Mouse (Mus musculus) forelimb bud, embryonic 11.5 days (tissue): ENCODE data around the gene Zdhhc9.
A peak's percentile ranks its signal among the peaks of the same experiment; 100 is the strongest.
"Not testable (repeated sequence)": the region's sequence is repeated elsewhere in the genome, so short reads cannot be mapped to it uniquely, and the experiment has no call there.

ENCODE experiments used
- DNase-seq: peaks from one replicate; pipeline ENCODE4 v3.0.0-alpha.2; 2012; ENCODE audit warnings: low read depth, low spot score

Gene Zdhhc9

GRCm38 (mm10) chrX:48208519-48209185 lies at the start of gene Zdhhc9:
Gene Zdhhc9, minus strand, starts transcription at chrX:48208878.
- peak; percentile 91 for DNase-seq

- no peak for DNase-seq
Observed at GRCm38 (mm10) chrX:48257011-48257410, 48.3 kb upstream of the Zdhhc9 start.

- peak; percentile 97 for DNase-seq
Observed at GRCm38 (mm10) chrX:48256468-48257007, 47.9 kb upstream of the Zdhhc9 start, which contains the start of gene Utp14a. Gene Utp14a, plus strand, starts transcription at chrX:48256862.

DNA sequence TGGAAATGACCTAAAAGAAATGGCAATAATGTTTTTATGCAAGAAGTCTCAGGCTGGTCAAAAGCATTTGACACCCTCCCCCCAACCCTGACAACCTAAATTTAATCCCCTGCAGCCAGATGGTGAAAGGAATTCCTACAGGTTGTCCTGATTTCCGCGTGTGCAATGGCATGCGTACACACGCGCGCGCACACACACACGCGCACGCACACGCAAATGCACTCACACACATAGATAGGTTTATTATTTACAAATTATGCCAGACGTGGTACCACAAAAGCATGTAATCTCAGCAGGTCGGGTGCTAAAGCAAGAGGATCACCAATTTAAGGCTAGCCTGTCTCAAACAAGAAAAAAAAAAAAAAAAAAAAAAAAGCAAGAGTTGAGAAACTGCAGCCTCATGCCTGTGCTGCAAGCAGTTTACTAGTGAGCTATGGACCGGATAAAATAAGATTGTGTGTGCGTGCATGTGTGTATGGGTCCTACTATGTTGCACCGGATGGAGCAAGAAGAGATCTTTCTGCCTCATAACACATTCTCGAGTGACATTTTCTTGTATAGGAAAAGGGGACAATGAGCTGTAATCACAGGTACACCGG lies 47.3 kb upstream of the Zdhhc9 start:
- peak; percentile 8 for DNase-seq

DNA sequence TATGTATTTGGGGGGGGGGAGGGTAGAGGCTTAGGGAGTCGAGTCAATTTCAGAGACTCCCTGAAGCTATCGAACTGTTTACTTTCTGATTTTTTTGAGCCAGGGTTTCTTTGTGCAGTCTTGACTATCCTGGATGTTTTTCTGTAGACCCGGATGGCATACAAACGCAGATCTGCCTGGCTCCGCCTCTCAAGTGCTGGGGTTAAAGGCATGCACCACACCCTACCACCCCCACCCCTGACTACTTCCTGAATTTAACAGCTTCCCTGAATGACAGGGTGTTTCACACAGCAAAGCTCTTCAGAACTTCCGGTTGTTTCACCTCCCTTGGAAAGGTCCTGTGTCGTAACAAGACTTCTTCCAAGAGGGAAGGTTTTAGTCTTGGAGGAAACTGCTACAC lies 25.7 kb upstream of the Zdhhc9 start:
- no peak for DNase-seq

DNA sequence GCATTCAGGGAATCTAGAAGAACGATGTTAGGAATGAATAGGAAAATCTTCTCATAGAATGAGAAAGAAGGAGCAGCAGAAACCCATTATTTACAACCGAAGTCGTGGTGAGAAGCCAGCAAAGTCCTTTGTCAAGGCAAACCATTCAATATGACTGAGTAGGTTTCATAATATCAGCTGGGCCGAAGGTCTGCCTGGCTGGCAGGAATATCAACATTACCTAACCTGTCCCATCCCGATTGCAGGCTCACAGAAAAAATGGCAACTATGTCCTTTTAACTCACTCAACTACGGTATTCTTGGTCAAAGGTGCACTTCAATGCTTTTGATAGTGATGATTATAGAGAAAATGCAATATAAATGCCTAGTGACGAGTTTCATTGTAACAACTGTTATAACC lies 17.5 kb upstream of the Zdhhc9 start:
- no peak for DNase-seq

GRCm38 (mm10) chrX:48222706-48223105 lies 14.0 kb upstream of the Zdhhc9 start:
- no peak for DNase-seq

- DNase-seq, result no peak
Observed at GRCm38 (mm10) chrX:48219468-48219867, 10.8 kb upstream of the Zdhhc9 start.

DNA sequence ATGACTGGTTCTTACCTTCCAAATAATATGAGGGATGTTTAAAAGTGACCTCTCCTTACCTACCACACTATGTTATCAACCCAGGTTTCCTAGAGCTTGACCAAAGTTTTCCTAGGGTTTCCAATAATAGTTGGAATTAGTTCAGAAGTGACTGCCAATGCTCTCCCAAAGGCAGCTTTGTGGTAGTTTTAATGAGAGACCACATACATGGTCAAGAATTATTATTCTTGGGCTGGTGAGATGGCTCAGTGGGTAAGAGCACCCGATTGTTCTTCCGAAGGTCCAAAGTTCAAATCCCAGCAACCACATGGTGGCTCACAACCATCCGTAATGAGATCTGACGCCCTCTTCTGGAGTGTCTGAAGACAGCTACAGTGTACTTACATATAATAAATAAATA lies 1.1 kb upstream of the Zdhhc9 start:
- not testable (repeated sequence) for DNase-seq

DNA sequence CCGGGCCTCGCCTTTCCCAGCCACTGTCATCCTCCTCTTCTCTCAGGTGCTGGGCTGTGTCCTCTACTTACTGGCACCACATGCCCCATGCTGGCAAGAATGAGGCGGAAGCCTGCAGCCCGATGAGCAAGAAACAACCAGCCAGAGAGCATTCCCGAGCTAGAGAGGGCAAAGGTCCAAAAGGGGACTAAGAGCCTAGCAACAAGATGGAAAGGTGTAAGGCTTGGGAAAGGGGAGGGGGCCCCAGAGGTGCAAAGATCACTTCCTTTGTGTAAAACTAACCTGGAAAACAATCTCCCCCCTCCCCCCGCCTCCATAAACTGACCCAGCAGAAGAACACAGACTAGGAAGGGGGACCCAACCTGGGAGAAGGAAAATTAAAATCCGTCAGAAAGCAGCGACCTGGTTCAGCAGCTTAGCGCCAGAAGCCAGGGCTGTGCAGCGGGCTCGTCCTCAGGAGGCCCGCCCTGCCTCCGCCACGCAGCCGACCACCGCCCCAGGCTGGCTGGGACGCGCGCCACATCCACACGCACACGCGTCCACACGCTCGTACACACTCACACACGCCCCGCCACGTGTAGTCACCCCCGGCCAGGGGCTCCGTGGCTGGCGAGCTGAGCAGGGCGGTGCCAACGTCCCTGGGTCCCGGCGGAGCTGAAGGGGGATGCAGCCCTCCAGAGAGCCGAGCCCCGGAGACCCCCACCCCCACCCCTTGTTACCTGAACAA lies 754 bp downstream of the Zdhhc9 start:
- peak; percentile 12 for DNase-seq

DNA sequence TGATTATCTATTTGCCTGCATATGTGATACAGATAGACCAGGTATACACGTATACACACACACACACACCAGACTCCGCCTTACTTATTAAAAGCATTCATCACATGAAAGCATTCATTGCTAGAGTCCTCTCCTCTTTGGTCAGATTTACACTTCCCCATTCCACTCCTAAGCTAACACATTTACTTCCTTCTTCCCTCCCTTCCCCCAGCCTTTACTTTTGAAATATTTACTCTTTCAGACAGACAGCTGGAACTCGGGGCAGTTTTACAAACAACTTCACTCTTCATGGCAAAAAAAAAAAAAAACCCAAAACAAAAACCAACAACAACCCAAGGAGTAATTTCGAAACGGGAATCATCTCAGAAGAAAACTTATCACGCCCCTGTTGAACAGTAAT lies 4.2 kb downstream of the Zdhhc9 start:
- no peak for DNase-seq

GRCm38 (mm10) chrX:48203763-48204162 lies 4.9 kb downstream of the Zdhhc9 start:
- DNase-seq, result no peak

DNA sequence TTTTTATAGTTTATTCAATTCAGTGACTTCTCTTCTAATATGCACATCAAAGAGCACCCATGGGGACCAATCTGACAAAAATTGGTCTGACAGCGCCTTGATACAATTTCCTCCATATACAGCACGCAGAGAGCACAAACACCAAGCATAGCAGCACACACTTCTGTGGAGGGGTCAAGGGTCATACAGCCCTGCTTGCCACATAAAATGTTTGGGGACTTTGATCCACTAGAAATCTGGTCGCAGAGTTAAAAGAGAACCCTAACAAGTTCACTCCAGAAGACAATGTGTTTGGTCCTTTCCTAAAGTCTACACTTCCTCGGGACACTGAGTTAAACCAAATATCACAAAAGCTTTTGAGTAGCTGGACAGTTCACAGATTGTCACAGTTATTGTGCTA lies 5.7 kb downstream of the Zdhhc9 start:
- no peak for DNase-seq

DNA sequence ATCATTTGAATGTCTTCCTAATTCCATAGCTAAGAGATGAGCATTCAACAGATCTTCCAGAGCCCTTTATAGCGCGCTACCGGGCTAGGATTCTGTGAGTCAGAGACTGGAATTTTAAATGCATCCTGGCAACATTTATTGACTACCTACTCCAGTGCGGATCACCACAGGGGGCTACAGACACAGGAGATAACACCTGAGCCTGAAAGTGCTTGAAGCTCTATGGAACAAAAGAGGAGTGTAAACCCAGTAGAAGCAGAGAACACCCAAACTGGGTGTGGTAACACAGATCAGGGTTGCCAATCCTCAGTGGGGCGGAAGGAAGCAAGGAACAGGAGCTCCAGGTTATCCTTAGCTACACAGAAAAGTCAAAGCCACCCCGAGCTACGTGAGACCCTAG lies 6.2 kb downstream of the Zdhhc9 start:
- no peak for DNase-seq

GRCm38 (mm10) chrX:48201973-48202372 lies 6.7 kb downstream of the Zdhhc9 start:
- no peak for DNase-seq

GRCm38 (mm10) chrX:48200699-48201098 lies 8.0 kb downstream of the Zdhhc9 start:
- DNase-seq, result no peak

DNA sequence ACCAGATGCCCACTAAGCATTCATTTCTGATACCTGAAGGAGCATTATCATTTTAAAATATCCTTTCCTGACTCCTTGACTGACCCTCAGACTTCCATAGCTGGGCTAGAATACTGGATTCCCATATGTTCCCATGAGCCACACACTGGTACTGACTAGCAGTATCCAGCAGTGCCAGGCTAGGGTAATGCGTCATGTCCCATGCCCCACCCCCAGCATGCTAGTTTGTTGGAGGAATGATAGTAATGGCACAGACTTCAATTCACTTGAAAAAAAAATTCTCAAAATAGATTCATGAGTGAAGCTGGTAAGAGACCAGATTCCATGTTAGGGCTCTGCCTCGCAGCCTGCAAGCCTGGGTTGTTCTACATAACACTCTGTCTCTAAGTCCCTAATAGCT lies 9.7 kb downstream of the Zdhhc9 start:
- DNase-seq, result no peak

DNA sequence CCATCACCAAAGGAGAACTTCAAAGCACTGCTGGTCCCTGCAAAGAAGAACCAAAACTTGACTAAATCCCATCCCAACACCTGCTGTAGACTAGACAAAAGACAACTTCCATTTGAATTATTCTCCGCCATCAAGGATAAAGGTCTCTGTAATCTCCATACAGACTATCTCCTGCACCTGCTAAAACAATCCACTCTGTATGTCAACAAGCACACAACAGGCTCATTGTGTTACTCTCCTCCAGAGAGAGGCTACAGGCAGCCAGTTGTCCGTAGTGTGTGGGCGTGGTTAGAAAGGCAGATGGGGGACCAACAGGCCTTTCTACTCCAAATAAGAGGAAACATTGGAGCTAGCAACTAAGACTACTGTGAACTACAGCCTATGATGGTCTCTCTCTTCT lies 10.8 kb downstream of the Zdhhc9 start:
- DNase-seq, result no peak

GRCm38 (mm10) chrX:48193235-48194152 lies 15.2 kb downstream of the Zdhhc9 start:
- DNase-seq, result no peak

GRCm38 (mm10) chrX:48191261-48191660 lies 17.4 kb downstream of the Zdhhc9 start:
- DNase-seq, result no peak

DNA sequence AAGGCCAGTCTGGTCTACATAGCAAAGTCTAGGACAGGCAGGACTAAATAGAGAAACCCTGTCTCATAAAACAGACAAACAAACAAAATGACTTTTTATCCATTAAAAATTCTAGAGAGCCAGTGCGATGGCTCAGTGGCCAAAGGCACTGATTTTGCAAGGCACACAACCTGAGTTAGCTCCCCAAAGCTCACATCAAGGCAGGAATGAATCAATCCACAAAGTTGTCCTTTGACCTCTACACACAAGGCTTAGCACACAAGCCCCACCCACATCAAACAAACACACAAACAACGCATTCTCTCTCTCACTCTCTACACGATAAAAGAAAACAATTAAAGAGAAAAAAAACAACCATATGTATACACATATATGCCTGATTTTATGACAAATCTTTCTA lies 24.0 kb downstream of the Zdhhc9 start:
- no peak for DNase-seq

DNA sequence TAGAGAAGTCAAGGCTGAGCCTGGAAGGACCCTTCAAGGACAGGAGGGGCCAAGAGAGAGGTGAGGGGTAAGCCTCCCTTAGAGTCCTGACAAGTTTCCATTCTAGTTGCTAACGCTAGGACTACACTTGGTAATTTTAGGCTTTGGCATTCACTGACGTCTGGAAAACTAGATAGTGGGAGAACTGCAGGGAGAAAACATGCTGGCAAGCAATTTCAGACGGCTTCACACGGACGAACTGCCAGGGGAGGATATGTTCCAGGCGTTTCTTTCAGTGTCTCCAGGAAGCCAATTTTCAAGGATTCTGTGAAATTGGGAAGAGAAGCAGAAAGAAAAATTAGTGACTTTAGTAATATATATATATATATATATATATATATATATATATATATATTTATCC lies 26.8 kb downstream of the Zdhhc9 start:
- no peak for DNase-seq
